Mouse (Mus musculus) c-Kit-positive CD71-positive TER-119-negative erythroid progenitor cells, embryonic 14.5 days (primary cell): ENCODE results near the gene Gbp10.
"Not testable (repeated sequence)": the region's sequence is repeated elsewhere in the genome, so short reads cannot be mapped to it uniquely, and the experiment has no call there.

Experiments used
- DNase-seq: peaks from one replicate; pipeline ENCODE4 v3.0.0-alpha.2; 2013; ENCODE audit warnings: low read depth

Gbp10 gene

DNA sequence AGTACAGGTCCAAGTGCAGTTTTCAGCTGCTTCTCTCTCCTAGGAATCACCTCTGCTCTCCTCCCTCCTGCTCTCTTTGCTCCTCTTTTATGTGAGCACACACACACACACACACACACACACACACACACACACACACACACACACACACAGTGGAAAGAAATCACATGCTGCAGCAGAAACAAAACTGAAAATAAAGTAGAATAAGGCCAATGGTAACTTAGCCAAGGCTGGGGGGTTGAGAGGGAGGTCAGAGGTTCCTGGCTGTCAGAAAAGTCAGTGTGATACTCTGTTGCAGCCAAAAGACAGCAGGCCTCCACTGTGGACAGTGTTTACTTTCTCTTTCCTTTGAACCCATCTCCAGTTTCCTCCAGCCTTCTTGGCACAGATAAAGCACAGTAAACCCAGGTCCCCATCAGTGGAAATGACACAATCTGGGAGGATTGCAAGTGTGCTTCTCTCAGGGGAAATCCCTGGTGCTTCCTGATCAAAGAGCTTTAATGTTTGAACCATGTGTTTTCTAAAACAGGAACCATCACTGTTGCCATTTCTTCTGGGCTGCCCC is at the start of gene Gbp10:
Gbp10 (minus strand) TSS at position 51 of the 565 bp plus-strand sequence.
- DNase-seq: not testable (repeated sequence)

DNA sequence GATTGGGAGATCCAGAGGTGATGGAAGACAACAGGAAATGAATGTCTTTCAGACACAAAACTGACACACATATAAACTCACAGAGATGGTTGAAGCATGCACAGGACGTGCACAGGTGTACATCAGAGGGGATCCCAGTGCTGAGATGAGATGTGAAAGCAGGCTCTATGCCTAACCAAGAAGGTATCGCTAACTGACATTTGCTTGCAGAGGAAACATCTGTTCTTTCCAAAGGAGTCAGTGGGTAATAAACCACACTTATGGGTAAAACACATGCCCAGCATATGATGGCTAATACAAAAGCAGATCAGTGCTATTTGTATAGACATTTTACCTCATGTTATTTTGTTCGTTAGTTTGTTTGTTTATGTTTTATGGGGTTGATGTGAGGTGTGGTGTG is 21.3 kb upstream of the Gbp10 start:
- not testable (repeated sequence) for DNase-seq

DNA sequence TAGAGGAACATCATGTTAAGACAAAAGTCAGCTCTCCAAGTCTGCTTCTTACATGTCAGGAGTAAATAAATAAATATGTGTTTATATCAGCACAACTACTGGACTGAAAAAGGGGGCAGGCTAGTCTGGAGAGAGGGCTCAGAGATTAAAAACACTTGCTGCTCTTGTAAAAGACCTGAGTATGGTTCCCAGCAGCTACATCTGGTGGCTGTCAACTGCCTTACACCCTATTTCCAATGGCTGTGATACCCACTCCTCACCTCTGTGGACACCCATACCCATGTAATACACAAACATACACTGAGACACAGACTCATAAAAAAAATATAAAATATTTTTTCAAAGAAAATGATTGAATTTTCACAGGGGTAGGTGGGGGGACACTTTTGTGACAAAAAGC is 13.2 kb upstream of the Gbp10 start:
- no peak for DNase-seq

DNA sequence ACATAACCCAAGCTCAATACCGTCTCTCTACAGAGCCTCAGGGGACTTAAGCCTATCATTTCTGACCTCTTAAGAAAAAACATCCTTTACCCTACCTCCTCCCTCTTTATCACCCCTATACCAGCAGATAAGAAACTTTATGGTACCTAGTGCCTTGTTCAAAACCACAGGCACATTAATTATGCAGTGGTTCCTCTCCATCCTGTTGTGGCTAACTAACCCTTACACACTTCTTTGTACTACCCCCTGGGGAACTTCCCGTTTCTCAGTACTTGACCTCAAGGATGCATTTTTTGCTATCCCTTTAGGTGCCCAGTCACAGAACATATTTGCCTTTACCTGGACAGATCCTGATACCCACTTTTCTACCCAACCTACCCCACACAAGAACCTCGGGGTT is 5.4 kb upstream of the Gbp10 start:
- not testable (repeated sequence) for DNase-seq

DNA sequence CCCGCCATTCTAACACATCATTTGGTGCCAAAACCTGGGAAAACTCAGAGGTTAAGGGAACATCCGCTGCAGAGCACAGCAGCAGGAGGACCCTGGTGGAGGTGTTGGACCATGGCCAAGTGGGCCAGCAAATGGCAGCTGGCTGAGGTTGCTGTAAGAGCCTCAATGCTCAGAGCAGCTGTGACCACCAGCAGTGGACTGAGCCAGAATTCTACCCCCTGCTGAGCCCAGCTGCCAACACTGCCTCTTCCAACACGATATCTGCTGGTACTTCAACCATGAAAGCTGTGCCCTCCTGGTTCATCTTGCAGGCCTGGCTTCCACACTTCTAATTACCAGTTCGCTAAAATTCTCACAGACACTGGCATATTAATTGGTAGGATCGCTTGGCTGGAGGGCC is 1.6 kb upstream of the Gbp10 start:
- not testable (repeated sequence) for DNase-seq

DNA sequence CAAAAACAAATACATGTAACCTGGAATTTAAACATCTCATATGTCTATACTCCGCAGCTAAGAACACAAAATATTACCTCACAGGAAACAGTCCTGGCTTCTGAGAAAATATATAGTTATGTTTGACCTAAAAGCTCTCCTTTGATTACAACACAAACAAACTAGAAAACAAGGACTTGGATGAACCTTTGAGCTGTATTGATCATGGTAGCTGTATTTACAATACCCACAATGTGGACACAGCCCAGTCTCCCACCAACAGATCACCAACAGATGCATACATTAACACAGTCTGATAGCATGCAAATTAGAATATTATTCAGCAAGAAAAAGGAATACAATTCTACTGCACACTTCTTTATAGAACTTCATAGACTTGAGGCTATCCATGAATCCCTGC is 931 bp downstream of the Gbp10 start:
- DNase-seq: not testable (repeated sequence)

DNA sequence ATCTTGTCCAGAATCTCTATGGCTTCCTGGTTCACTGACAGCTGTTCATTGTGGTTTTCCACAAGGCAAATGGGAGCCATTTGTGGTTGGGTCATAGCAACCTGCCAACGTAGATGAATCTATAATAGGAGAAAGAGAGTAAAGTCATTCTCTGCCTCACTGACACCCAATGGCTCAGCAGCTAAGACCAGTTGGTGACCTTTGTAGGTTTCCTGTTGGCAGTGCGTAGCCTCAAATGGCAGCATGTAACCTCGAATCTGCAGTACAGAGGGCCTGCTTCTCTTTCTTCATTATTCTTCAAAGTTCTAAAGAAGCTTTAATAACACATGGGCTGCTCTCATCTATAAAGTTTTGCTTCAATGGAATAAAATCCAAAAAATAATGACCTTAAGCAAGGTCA is 3.3 kb downstream of the Gbp10 start:
- DNase-seq: not testable (repeated sequence)

DNA sequence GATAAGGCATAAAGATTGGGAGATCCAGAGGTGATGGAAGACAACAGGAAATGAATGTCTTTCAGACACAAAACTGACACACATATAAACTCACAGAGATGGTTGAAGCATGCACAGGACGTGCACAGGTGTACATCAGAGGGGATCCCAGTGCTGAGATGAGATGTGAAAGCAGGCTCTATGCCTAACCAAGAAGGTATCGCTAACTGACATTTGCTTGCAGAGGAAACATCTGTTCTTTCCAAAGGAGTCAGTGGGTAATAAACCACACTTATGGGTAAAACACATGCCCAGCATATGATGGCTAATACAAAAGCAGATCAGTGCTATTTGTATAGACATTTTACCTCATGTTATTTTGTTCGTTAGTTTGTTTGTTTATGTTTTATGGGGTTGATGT is 30.4 kb downstream of the Gbp10 start:
- DNase-seq: not testable (repeated sequence)

DNA sequence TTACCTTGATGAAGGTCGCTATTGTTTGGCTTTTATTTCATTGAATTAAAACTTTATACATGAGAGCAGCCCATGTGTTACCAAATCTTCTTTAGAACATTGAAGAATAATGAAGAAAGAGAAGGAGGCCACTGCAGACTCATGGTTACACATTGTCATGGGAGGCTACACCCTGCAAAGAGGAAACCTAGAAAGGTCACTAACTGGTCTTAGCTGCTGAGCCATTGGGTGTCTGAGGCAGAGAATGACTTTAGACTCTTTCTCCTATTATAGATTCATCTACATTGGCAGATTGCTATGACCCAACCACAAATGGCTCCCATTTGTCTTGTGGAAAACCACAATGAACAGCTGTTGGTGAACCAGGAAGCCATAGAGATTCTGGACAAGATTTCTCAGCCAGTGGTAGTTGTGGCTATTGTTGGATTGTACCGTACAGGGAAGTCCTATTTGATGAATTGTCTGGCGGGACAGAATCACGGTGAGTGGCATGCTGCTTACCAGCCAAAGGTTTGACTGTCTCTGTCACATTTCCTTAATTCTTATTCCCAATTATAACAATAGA is 38.5 kb downstream of the Gbp10 start:
- not testable (repeated sequence) for DNase-seq

DNA sequence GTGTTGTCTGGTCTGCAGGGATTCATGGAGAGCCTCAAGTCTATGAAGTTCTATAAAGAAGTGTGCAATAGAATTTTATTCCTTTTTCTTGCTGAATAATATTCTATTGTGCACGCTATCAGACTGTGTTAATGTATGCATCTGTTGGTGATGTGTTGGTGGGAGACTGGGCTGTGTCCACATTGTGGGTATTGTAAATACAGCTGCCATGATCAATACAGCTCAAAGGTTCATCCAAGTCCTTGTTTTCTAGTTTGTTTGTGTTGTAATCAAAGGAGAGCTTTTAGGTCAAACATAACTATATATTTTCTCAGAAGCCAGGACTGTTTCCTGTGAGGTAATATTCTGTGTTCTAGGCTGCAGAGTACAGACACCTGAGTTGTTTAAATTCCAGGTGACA is 40.2 kb downstream of the Gbp10 start:
- not testable (repeated sequence) for DNase-seq

DNA sequence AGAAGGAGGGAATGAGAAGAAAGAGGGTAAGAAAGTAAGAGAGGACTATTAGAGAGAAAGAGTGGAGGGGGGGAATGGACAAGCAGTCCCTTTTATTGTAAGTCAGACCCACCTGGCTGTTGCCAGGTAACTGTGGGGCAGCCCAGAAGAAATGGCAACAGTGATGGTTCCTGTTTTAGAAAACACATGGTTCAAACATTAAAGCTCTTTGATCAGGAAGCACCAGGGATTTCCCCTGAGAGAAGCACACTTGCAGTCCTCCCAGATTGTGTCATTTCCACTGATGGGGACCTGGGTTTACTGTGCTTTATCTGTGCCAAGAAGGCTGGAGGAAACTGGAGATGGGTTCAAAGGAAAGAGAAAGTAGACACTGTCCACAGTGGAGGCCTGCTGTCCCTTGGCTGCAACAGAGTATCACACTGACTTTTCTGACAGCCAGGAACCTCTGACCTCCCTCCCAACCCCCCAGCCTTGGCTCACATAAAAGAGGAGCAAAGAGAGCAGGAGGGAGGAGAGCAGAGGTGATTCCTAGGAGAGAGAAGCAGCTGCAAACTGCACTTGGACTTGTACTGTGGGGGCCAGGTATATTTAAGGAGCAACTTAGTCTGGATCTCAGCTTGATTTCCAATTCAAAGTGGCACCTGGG is 41.3 kb downstream of the Gbp10 start:
- DNase-seq: not testable (repeated sequence)

DNA sequence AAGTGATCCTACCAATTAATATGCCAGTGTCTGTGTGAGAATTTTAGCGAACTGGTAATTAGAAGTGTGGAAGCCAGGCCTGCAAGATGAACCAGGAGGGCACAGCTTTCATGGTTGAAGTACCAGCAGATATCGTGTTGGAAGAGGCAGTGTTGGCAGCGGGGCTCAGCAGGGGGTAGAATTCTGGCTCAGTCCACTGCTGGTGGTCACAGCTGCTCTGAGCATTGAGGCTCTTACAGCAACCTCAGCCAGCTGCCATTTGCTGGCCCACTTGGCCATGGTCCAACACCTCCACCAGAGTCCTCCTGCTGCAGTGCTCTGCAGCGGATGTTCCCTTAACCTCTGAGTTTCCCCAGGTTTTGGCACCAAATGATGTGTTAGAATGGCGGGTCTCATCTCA is 43.0 kb downstream of the Gbp10 start:
- DNase-seq: not testable (repeated sequence)

DNA sequence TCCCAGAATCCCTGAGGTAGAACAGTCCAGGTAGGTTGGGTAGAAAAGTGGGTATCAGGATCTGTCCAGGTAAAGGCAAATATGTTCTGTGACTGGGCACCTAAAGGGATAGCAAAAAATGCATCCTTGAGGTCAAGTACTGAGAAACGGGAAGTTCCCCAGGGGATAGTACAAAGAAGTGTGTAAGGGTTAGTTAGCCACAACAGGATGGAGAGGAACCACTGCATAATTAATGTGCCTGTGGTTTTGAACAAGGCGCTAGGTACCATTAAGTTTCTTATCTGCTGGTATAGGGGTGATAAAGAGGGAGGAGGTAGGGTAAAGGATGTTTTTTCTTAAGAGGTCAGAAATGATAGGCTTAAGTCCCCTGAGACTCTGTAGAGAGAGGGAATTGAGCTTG is 46.8 kb downstream of the Gbp10 start:
- not testable (repeated sequence) for DNase-seq

DNA sequence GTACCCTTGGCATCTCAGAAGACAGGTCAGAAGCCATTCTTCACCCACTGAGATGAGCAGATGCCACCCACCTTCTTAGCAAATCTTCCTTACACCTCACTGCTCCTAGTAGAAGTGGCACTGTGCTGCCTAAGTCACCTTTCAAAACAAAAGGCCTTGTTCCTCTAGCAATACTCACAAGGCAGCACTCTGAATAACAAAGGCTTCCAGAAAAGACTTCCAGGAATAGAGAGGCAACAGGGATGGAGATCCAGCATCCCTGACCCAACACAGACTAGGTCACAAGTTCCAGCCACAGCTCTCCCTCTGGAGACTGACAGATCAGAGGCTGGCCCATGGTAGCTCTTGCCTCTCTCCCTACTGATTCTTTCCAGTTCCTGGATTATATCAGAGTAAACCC is 57.9 kb downstream of the Gbp10 start:
- no peak for DNase-seq
